Mouse (Mus musculus): ENCODE results near the gene Coa4.

The Coa4 gene

DNA sequence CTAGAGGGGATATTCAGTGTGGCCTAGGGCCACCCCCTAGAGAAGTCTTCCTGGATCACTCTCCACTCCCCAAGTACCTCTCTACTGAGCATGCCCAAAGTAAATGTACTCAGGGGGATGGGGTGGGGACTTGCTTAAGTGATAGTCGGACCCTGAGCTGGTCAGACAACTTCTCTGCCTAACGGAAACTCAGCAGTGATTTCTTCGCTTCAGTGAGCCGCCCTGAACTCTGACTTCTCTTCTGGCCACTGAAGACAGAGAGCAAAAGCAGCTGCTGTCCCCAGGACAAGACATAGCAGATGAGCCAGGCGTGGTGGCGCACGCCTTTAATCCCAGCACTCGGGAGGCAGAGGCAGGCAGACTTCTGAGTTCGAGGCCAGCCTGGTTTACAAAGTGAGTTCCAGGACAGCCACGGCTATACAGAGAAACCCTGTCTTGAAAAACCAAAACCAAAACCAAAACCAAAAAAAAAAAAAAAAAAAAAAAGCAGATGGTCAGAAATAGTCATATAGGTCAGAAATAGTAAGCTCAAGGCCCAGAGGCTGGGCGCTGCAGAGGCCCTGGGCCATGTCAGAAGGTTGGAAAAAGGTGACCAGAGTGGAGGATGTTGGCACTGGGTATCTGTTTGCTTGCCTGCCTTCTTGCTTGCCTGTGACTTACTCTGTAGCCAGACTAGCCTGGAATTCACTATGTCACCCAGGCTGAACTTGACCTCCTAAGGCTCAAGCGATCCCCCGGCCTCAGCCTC, 32.0 kb upstream of the Coa4 start:
- in situ Hi-C loops (cut with MboI, MseI): no loop called here

DNA sequence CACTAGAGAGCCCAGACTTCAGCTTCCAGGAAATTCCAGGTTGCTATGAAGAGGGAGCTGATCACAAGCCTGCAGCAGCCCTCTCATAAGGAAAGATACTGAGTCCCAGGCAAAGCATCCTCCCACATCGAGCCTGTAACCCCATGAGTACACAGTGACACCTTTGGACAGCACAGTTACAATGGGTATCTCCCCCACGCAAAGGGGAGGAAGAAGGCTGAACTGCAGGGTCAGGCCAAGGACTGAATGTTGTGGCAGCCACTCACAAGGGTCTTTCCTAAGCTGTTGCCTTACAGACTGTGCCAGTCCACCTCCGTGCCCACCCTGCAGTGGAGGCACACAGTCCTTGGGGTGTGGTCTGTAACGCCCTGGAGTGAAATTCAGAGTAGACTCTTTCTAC, 30.4 kb upstream of the Coa4 start:
- in situ Hi-C loops (cut with MboI, MseI): no loop called here

DNA sequence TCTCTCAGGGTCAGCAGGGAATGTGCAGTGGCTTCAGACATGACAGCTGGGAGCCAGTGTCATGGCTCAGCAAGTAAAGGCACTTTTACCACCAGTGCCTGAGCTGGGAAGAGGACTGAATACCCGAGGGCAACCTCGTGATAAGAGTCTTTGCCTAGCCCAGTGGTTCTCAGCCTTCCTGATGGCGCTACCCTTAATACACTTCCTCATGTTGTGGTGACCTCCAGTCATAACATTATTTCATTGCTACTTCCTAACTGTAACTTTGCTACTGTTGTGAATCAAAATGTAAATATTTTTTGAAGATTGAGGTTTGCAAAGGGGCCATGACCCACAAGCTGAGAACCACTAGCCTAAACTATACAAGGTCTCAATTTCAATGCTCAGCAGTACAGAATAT, 28.2 kb upstream of the Coa4 start:
- in situ Hi-C loops (cut with MboI, MseI): no loop called here

DNA sequence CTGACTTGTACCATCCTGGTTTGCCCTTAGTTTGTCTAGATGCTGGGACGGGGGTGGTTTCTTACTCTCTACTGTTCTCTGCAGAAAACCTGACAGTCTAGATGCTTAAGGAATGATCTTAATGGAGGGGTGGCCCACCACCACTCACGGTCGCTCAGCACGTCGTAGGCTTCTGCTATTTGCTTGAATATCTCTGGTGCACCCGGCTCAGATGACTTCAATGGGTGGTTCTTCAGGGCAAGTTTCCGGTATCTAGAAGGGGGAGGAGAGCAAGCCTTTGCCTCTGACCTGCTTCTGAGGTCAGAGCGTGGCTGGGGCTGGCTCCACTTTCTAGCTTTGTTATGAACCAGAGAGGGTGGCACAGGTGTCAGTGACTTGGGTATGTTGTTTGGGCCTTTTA, 25.3 kb upstream of the Coa4 start:
- in situ Hi-C loops (cut with MboI, MseI): loop anchor here (5.0 kb wide), 1 partner anchor 136 kb away; no protein-coding TSS in a partner anchor

DNA sequence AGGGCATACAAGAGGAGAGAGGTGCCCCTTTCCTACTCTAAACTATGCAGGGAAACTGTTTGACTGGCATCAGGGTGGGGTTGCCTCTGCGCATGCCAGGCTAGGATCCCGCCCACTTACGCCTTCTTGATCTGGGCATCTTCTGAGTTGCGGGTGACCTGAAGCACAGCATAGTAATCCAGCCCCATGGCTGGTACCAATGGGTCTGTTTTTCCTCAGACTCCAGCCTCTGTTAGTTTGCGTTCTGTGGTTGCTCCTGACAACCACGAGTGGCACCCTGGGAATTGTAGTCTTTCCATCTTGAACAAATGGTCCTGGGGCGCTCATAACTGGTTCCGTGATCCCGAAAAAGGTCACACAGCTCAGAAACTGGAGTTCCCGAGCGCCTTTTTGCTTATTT, 22.3 kb upstream of the Coa4 start, which contains the start of gene Dnajb13:
Gene Dnajb13, minus strand, starts transcription at position 388 of the 400 bp plus-strand sequence.
- in situ Hi-C loops (cut with MboI, MseI): loop anchor here (5.0 kb wide), 1 partner anchor 133 kb away; no protein-coding TSS in a partner anchor

DNA sequence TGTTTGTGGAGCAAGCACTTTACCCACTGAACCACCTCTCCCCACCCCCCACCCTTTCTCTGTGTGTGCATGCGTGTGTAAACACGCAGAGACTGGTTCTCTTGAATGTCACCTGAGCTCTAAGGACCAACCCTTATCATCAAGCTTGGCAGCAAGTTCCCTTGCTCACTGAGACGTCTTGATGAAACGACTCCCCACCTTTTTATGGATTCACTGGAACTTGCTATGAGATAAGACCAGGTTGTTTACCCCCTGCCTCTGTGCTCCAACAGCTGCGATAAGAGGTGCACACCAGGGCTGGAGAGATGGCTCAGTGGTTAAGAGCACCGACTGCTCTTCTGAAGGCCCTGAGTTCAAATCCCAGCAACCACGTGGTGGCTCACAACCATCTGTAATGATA, 16.7 kb upstream of the Coa4 start:
- in situ Hi-C loops (cut with MboI, MseI): no loop called here

DNA sequence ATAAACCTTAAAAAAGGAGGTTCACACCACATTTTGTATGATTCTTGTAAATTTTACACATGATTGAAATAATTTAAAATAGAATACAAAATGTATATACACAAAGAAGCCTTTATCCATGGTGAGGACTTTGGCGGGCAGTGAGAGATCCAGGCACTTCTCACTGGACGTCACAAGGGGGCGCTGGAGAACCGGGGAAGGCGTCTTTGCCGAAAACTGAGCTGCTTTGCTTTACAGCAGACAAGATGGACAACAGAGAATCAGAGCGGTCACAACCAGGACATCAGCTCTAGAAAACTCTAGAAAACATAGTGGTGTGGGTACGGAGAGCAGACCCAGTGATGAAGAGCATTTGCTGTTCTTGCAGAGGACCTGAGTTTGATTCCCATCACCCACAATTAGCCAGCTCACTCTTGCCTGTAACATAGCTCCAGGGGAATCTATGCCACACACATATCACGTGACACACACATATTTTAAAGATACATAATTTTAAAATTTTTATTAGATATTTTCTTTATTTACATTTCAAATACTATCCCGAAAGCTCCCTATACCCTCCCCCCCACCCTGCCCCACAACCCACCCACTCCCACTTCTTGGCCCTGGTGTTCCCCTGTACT, 16.1 kb upstream of the Coa4 start:
- in situ Hi-C loops (cut with MboI, MseI): no loop called here

DNA sequence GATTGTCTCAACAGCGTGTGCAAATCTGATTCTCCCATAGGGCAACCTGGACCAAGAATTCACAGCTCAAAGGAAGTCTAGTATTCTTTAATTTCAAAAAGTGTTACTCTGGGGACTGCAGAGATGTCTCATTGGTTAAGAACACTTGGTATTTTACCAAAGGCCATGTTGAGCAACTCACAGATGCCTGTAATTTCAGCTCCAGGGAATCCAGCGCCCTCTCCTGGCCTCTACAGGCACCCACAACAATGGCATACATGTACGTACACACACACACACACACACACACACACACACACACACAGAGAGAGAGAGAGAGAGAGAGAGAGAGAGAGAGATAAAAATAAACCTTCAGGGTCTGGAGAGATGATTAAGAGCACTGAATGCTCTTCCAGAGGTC, 14.6 kb upstream of the Coa4 start:
- in situ Hi-C loops (cut with MboI, MseI): no loop called here

DNA sequence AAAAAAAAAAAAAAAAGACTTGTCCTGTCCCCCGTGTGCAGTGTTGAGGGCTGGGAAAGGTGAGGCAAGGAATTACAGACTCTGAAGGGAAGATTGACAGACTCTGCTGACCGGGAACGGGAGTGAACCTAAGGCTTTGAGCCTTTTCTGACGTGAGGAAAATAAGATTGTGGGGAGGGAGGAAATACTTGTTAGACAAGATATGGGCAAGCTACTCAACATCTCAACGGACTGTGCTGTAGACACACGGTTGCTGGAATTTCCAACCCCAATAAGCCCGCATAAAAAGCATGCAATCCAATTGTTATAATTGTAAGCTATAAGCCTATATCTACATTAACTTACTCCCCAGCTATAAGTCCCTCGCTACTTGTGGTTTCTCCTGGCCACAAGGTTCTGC, 12.2 kb upstream of the Coa4 start:
- in situ Hi-C loops (cut with MboI, MseI): no loop called here

DNA sequence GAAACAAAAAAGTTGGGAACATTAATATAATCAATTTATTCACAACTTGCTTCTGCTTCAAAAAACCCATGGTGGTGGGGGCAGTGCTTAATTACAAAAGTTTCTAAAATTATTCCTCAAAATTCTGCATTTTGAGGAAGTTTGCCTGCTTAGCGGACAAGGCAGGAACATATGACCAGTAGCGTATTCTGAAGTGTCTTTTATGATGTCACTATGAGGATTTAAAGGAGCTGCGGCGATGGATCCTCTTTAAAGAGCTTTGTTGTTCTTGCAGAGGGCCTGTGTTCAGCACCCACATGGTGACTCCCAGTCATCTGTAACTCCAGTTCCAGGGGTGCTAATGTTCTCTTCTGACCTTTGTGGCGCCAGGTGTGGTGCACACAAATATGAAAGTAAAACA, 6.1 kb upstream of the Coa4 start:
- in situ Hi-C loops (cut with MboI, MseI): no loop called here

DNA sequence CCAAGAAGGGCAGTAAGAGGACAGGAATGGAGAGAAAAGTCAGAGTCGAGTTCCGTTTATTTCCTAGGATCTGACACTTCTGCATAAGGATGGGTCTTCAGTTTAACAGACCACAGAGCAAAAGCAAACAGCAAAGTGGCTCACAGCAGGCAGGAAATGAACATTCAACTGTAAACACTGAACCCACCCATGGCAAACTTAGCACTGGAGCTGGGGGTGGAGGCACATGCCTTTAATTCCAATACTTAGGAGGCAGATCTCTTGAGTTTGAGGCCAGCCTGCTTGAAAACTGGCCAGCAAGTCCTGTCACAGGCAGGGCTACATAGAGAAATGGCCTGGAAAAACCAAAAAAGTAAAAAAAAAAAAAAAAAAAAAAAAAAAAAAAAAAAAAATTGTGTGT, 3.4 kb upstream of the Coa4 start:
- in situ Hi-C loops (cut with MboI, MseI): no loop called here

DNA sequence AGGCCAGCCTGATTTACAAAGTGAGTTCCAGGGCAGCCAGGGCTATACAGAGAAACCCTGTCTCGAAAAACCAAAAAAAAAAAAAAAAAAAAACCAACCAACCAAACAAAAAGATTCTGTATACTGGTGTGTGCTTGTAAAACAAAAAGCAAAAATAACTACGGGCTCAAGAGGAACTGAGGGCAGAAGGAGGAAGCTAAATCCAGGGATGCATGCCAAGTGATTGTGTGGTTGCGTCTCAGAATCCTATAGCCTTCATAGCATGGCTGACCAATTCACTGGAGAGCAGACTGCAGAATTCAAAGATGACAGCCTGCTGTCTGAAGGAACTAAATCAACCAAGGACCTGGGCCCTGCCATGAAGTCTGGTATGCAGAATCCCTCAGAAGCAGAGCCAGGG, 2.7 kb upstream of the Coa4 start:
- in situ Hi-C loops (cut with MboI, MseI): no loop called here

DNA sequence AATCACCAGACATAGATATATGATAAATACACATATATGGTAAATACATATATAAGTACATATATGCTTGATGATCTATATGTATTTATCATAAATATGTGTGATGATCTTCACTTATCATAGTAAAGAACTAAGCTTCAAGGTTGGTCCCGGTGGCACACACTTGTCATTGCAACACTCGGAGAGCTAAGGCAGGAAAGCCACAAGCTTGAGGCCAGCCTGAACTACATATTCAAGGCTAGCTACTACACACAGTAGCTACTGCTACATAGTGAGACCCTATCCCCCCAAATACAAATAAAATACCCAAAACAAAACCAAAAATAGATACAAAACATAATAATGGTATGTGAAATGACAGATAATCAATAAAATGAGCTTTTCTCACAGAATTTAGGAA, 1.0 kb upstream of the Coa4 start:
- in situ Hi-C loops (cut with MboI, MseI): no loop called here

DNA sequence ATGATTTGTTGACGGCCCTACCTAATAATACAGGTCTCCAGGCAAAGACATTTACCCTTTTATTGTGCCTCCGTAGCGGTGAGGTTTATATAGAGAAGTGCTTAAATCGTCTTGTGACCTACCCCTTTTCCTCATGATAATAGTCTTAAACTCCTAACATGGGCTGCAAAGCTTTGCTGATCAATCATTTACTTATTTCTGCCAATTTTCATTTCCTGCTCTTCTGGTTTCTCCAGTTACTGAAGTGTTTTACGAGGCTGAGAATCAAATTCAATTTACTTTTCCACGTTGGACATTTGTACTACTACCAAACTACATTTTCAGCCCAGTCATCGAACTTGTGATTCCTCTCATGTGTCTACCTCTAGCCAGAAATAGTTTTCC, 640 bp downstream of the Coa4 start:
- in situ Hi-C loops (cut with MboI, MseI): no loop called here

DNA sequence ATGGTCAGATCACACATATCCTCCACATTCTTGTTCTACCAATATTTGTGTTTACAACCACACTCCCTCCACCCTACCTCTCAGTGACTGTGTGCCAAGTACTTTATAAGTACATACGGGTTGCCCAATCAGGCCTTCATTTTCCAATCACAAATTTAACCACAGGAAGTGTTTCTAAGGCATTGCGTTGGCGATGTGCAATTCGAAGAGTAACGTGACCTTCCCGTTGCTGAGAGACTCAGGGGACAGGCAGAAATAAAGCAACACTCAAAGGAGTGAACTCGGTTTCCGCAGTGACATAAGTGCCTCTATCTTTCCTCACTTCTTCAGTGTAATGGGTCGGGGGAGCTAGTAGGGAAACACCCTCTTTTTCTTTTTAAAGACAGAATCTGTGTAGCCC, 2.6 kb downstream of the Coa4 start:
- in situ Hi-C loops (cut with MboI, MseI): no loop called here

DNA sequence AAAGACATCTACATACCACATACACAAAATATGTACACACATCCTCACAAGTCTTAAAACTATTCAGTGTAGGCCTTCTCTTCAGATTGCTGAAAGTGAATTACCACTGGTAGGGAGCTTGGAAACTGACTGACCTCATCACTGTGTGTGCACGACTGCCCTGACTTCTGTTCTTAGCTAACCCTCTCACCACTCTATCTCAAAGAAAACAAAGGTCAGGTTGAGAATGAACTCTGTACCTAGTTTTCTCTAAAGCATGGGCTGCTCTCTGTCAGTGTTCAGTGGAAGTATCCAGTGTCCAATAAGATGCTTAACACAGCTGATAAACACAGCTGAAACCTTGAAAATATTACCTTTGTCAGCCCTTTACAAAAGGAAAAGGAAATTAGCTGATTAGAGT, 7.6 kb downstream of the Coa4 start:
- in situ Hi-C loops (cut with MboI, MseI): no loop called here

DNA sequence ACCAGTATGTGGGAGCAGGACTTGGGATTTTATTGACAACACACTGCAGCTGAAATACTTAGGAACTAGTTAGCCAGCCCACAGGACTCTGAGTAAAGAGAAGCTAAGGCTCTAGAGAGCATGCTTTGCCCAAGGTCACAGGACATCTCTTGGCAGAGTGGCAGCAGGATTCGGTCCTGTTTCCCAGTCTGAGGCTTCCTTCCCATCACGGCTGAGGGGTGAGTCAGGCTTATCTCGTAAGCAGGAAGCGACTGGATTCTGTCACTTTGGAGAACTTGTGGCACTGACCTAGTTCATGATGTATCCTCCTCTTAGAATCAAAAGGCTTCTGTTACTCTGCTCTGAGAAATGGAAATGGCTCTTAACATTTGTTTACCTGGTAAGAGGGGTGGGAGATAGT, 10.8 kb downstream of the Coa4 start:
- in situ Hi-C loops (cut with MboI, MseI): no loop called here

DNA sequence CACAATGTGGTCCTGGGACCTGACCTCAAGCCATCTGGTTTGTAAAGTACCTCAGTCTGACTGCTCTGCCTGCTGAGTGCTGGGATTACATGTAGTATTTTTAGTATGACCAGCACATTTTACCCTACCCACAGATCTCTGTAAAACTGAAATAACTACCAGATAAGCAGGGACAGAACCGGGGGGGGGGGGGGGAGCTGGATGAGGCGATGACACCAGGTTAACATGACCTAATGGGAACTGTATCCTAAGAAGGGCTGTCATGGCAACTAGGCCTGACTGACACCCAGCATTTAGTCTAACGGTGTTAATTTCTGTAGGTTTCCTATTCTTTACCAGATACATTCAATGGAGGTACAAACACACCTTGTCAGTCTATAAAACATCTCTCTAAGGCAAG, 12.9 kb downstream of the Coa4 start:
- in situ Hi-C loops (cut with MboI, MseI): no loop called here

DNA sequence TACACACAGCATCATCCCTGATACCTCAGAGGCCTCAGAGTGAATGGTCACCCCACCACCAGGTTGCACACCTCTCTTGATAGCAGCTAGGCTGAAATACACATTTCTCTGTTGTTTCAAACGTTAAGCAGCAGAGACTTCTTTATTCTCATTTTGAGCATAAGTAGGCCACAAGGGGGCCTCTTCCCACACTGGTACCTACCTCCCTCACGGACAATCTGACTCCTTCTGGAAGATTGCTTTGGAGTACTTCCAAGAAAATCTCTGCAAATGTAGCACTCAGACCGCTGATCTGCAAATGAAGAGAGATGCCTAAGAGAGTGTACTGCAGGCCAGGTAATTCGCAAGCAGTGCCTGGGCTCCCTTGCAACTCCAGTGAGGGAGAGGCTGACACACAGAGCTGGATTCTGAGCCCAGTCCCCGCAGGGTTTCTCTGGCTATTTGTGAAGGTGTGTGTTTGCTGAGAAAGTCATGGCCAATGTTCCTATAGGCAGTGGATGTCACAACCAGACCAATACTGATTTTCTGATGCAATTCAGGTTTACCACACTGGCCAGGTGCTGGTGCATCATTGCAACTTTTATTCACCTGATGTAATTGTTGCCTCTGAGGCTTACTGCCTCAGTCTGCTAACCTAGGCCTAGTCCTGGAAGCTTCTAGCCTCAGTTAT, 13.6 kb downstream of the Coa4 start:
- in situ Hi-C loops (cut with MboI, MseI): no loop called here

DNA sequence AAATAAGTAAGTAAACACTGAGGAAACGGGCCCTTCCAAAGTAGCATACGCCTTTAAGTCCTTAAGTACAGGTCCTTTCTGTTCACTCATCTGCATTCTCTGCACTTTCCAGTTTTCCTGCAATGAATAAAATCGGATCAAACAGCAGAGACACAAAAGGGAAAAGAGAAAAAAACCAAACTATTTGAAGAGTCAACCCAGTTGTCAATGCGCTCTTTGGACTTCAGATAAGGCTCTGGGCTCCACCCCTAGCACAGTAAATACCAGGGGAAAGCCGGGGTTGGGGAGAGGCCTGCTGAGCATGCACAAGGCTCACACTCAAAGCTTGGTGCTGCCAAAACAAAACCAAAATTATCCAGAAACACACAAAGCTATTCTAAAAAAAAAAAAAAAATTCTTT, 18.1 kb downstream of the Coa4 start:
- in situ Hi-C loops (cut with MboI, MseI): no loop called here

DNA sequence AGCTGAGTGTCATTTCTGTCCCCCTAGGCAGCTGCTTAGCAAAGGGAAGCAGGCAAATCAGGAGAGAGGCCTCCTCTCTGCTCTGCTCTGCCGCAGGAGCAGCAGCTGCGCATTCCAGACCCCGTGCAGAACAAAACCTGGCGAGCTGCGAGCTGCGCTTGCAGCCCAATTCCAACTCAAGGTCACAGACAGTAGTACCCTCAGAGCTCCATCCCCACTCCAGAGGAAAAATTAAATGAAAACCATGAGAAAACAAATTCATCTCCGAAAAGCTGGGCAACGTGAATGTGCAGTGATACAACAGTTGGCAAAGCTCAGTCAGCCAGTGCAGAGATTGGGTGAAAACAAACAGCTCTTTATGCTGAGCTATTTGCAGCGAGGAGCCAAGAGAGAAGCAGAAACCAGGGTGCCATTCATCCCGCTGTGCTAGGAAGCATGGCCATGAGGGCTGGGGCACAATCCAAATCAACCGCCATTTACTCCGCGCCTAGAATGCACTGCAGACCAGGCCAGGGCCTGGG, 18.6 kb downstream of the Coa4 start:
- in situ Hi-C loops (cut with MboI, MseI): no loop called here

DNA sequence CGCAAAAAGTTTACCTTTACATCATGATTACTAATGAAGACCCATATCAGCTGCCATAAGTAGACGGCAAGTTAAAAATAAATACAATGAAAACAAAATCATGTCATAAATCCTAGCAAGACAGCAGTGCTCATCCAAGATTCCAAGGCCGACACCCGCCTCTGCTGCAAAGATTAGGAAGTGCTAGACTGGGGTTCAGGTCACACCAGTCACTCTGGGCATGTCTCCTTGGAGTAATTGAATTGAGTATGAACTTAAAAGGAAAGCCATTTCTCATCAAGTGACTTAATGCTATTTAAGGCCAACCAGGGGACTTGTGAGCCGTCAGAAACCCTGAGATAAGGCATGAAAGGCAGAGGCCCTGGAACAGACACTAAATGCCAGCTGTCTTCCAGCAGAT, 20.4 kb downstream of the Coa4 start:
- in situ Hi-C loops (cut with MboI, MseI): no loop called here

DNA sequence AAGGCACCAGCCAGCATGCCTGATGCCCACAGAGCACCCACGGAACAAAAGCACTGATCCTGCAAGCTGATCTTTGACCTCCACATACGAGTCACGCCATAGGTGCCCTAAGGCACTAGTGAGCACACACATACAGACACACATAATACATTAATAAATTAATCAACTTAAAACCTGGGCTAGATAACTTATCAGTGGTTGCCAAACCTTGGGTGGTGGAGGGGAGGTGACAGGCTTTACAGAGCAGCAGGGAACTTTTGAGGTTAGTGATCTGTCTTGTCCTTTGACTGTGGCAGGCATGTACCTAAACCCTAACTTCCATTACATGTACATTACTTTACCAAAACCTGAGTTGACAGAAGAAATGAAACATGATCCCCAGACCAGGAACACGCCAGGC, 22.5 kb downstream of the Coa4 start:
- in situ Hi-C loops (cut with MboI, MseI): no loop called here

All from T-helper 1 cell (primary cell).